Mouse (Mus musculus): Measurements from ENCODE around the gene Vpreb1.

Gene Vpreb1

GRCm38 (mm10) chr16:16854836-16855235, 15.8 kb downstream of the Vpreb1 start:
- DNase-seq: peak; percentile 47

- no peak for DNase-seq
These were observed 18.2 kb downstream of the Vpreb1 start for GRCm38 (mm10) chr16:16852411-16852810.

GRCm38 (mm10) chr16:16849196-16849595, 21.4 kb downstream of the Vpreb1 start:
- DNase-seq: no peak

- DNase-seq: no peak
These were observed 41.0 kb downstream of the Vpreb1 start for GRCm38 (mm10) chr16:16829671-16830070.

GRCm38 (mm10) chr16:16828757-16829615, 41.7 kb downstream of the Vpreb1 start, which contains the start of gene Spag6l:
Gene Spag6l (minus strand): TSS chr16:16829456.
- peak; percentile 68 for DNase-seq

- no peak for DNase-seq
These were observed 44.4 kb downstream of the Vpreb1 start for GRCm38 (mm10) chr16:16826223-16826622.

GRCm38 (mm10) chr16:16825476-16825875, 45.2 kb downstream of the Vpreb1 start:
- no peak for DNase-seq

Data from liver (tissue).